In genomic region chr11:96970341-96970740, GRCm38 (mm10) we compare ENCODE assay signal across 12 mouse cellular contexts. TPM values are rescaled to one million over a fixed set of nuclear protein-coding genes. Genes with fewer than 3 reads are reported as not detected.
DNase-seq lines count a peak whose midpoint lies in the region; ATAC-seq lines count a peak whose summit lies in the region.
"Had no signal": no experiment of that assay in that cellular context is flagged by ENCODE, and none has a peak within 500 bp of the region (broad histone marks: within the 10 kb centered on the region; RNA-seq: fewer than 3 reads in every experiment).

No protein-coding gene starts in this region.

- H3K4me1 ChIP-seq in heart, embryonic 13.5 days, result peaks cover 80% of the 10 kb centered on the region
- H3K4me1 ChIP-seq in lung, embryonic 15.5 days, result peaks cover 57% of the 10 kb centered on the region
- H3K4me1 ChIP-seq in intestine, embryonic 15.5 days (replicated peaks), result peaks cover 30% of the 10 kb centered on the region
- H3K4me1 ChIP-seq in stomach, embryonic 15.5 days, result peaks cover 31% of the 10 kb centered on the region
- peaks cover 8% of the 10 kb centered on the region; the same call in 1 of the 2 replicates for H3K4me1 ChIP-seq in forebrain, embryonic 16.5 days (replicated peaks; ENCODE audit: control insufficient read depth, insufficient read depth, low read length)

- no peaks in the 10 kb centered on the region for H3K9me3 ChIP-seq in heart, embryonic 13.5 days
- H3K9me3 ChIP-seq in lung, embryonic 15.5 days, result no peaks in the 10 kb centered on the region
- no peaks in the 10 kb centered on the region for H3K9me3 ChIP-seq in intestine, embryonic 15.5 days
- no peaks in the 10 kb centered on the region for H3K9me3 ChIP-seq in stomach, embryonic 15.5 days
- H3K9me3 ChIP-seq in forebrain, embryonic 16.5 days (ENCODE audit: control insufficient read depth, low read length), result no peaks in the 10 kb centered on the region

- peak overlapping the region; percentile 55 for H3K9ac ChIP-seq in heart, embryonic 13.5 days
- no peak overlapping the region for H3K9ac ChIP-seq in lung, embryonic 15.5 days
- 0 out of 2 replicates have a peak overlapping the region, but pooled peaks have one; percentile 26 for H3K9ac ChIP-seq in intestine, embryonic 15.5 days
- H3K9ac ChIP-seq in stomach, embryonic 15.5 days, result no peak overlapping the region
- no peak overlapping the region for H3K9ac ChIP-seq in forebrain, embryonic 16.5 days (replicated peaks; ENCODE audit: low read depth, low read length)

- 0 out of 2 replicates have a peak, but pooled peaks cover 2% of the 10 kb centered on the region for H3K36me3 ChIP-seq in heart, embryonic 13.5 days
- H3K36me3 ChIP-seq in lung, embryonic 15.5 days, result no peaks in the 10 kb centered on the region
- no peaks in the 10 kb centered on the region for H3K36me3 ChIP-seq in intestine, embryonic 15.5 days
- no peaks in the 10 kb centered on the region for H3K36me3 ChIP-seq in stomach, embryonic 15.5 days
- H3K36me3 ChIP-seq in forebrain, embryonic 16.5 days (ENCODE audit: control insufficient read depth, insufficient read depth), result no peaks in the 10 kb centered on the region

- H3K4me3 ChIP-seq in heart, embryonic 13.5 days, result no peak overlapping the region
- H3K4me3 ChIP-seq in lung, embryonic 15.5 days, result no peak overlapping the region
- H3K4me3 ChIP-seq in intestine, embryonic 15.5 days (replicated peaks), result no peak overlapping the region
- H3K4me3 ChIP-seq in stomach, embryonic 15.5 days (replicated peaks), result no peak overlapping the region
- H3K4me3 ChIP-seq in forebrain, embryonic 16.5 days (replicated peaks; ENCODE audit: low read length), result no peak overlapping the region

- peak overlapping the region; percentile 99 for H3K27ac ChIP-seq in heart, embryonic 13.5 days (replicated peaks)
- H3K27ac ChIP-seq in lung, embryonic 15.5 days, result peak overlapping the region; percentile 91
- H3K27ac ChIP-seq in intestine, embryonic 15.5 days, result peak overlapping the region; percentile 81
- peak overlapping the region; percentile 87 for H3K27ac ChIP-seq in stomach, embryonic 15.5 days
- H3K27ac ChIP-seq in forebrain, embryonic 16.5 days (ENCODE audit: low read length), result no peak overlapping the region

- intact Hi-C loops in heart, postnatal 25 days (cut with DNase I), result no loop called here
- intact Hi-C loops in gastrocnemius, postnatal 36 days (cut with DNase I), result no loop called here

- WGBS in heart, embryonic 13.5 days, result 40% methylated on average over 3 of the region's 3 CpGs
- WGBS in lung, embryonic 15.5 days, result 33% methylated on average over 3 of the region's 3 CpGs
- 56% methylated on average over 3 of the region's 3 CpGs for WGBS in intestine, embryonic 15.5 days
- 46% methylated on average over 3 of the region's 3 CpGs for WGBS in stomach, embryonic 15.5 days
- 87% methylated on average over 3 of the region's 3 CpGs for WGBS in forebrain, embryonic 16.5 days

- ATAC-seq in heart, embryonic 13.5 days (ENCODE audit: extremely low read depth, insufficient number of reproducible peaks, low FRiP score, low TSS enrichment), result no peak
- ATAC-seq in lung, embryonic 15.5 days (ENCODE audit: borderline replicate concordance, extremely low read depth, low FRiP score, low TSS enrichment), result no peak
- no peak for ATAC-seq in intestine, embryonic 15.5 days
- no peak for ATAC-seq in stomach, embryonic 15.5 days (ENCODE audit: insufficient read depth, low FRiP score, low read depth)
- ATAC-seq in forebrain, embryonic 16.5 days, result no peak

- no peaks in the 10 kb centered on the region for H3K27me3 ChIP-seq in heart, embryonic 13.5 days (replicated peaks)
- no peaks in the 10 kb centered on the region for H3K27me3 ChIP-seq in lung, embryonic 15.5 days
- no peaks in the 10 kb centered on the region for H3K27me3 ChIP-seq in intestine, embryonic 15.5 days (replicated peaks)
- no peaks in the 10 kb centered on the region for H3K27me3 ChIP-seq in stomach, embryonic 15.5 days (replicated peaks)
- no peaks in the 10 kb centered on the region for H3K27me3 ChIP-seq in forebrain, embryonic 16.5 days (replicated peaks; ENCODE audit: control insufficient read depth, insufficient read depth, low read length)
- H3K27me3 ChIP-seq: CH12.LX had no signal

- DNase-seq in heart, postnatal 25 days (ENCODE audit: low spot score), result no peak
- no peak for DNase-seq in lung, adult 18-20 months
- DNase-seq in gastrocnemius, postnatal 36 days, result no peak
- DNase-seq: right cerebral cortex, postnatal 25 days; thymus, postnatal 36 days had no signal

- peak overlapping the region; percentile 59 for H3K4me2 ChIP-seq in heart, embryonic 13.5 days
- H3K4me2 ChIP-seq in lung, embryonic 15.5 days, result no peak overlapping the region; the same call in 1 of the 2 replicates
- no peak overlapping the region for H3K4me2 ChIP-seq in intestine, embryonic 15.5 days (replicated peaks)
- 0 out of 2 replicates have a peak overlapping the region, but pooled peaks have one; percentile 14 for H3K4me2 ChIP-seq in stomach, embryonic 15.5 days
- no peak overlapping the region for H3K4me2 ChIP-seq in forebrain, embryonic 16.5 days (ENCODE audit: low read length)

RNA-seq across cellular contexts. Expression of gene Sp2, which starts 12.4 kb away (rescaled TPM):
- 15.8 and 17.8 TPM in 2 replicates for polyA plus RNA-seq in heart, embryonic 13.5 days (2015; fragmentation: Nextera tagmentation; extraction: Ambion mirVana)
- 10 to 100 TPM in 1 of 2 experiments, 1 to 10 TPM in 1; 9.8 to 11.6 TPM for total RNA-seq in heart, postnatal 25 days (2021)
- 15.7 and 17.9 TPM in 2 replicates for polyA plus RNA-seq in lung, embryonic 15.5 days (2015; fragmentation: Nextera tagmentation; extraction: Ambion mirVana)
- 13.3 and 15.1 TPM in 2 replicates for polyA plus RNA-seq in intestine, embryonic 15.5 days (2015; fragmentation: Nextera tagmentation; extraction: Ambion mirVana)
- polyA plus RNA-seq in stomach, embryonic 15.5 days (2015; fragmentation: Nextera tagmentation; extraction: Ambion mirVana), result 12.7 and 13.5 TPM in 2 replicates
- total RNA-seq in gastrocnemius, postnatal 36 days (2021), result 10 to 100 TPM in 1 of 2 experiments, 1 to 10 TPM in 1; 8.6 to 12.5 TPM
- polyA plus RNA-seq in forebrain, embryonic 16.5 days (2015; fragmentation: Nextera tagmentation; extraction: Ambion mirVana), result 16.2 and 16.3 TPM in 2 replicates

RNA-seq across cellular contexts. Expression of gene Pnpo, which starts 26.6 kb away (rescaled TPM):
- 53.3 and 55.6 TPM in 2 replicates for polyA plus RNA-seq in heart, embryonic 13.5 days (2015; fragmentation: Nextera tagmentation; extraction: Ambion mirVana)
- total RNA-seq in heart, postnatal 25 days (2021), result 10 to 100 TPM; 11.3 to 12.9 TPM
- polyA plus RNA-seq in lung, embryonic 15.5 days (2015; fragmentation: Nextera tagmentation; extraction: Ambion mirVana), result 30.4 and 34.3 TPM in 2 replicates
- polyA plus RNA-seq in intestine, embryonic 15.5 days (2015; fragmentation: Nextera tagmentation; extraction: Ambion mirVana), result 81.9 and 92.8 TPM in 2 replicates
- polyA plus RNA-seq in stomach, embryonic 15.5 days (2015; fragmentation: Nextera tagmentation; extraction: Ambion mirVana), result 63.6 and 85.7 TPM in 2 replicates
- total RNA-seq in gastrocnemius, postnatal 36 days (2021), result 1 to 10 TPM; 6.6 to 7.5 TPM
- polyA plus RNA-seq in forebrain, embryonic 16.5 days (2015; fragmentation: Nextera tagmentation; extraction: Ambion mirVana), result 21.7 and 22.8 TPM in 2 replicates

RNA-seq across cellular contexts. Expression of gene Prr15l, which starts 42.4 kb away (rescaled TPM):
- 0.79 and 1.0 TPM in 2 replicates for polyA plus RNA-seq in heart, embryonic 13.5 days (2015; fragmentation: Nextera tagmentation; extraction: Ambion mirVana)
- 1 to 10 TPM; 1.7 to 2.3 TPM for total RNA-seq in heart, postnatal 25 days (2021)
- polyA plus RNA-seq in lung, embryonic 15.5 days (2015; fragmentation: Nextera tagmentation; extraction: Ambion mirVana), result 38.2 and 40.1 TPM in 2 replicates
- 84.7 and 86.9 TPM in 2 replicates for polyA plus RNA-seq in intestine, embryonic 15.5 days (2015; fragmentation: Nextera tagmentation; extraction: Ambion mirVana)
- 55.2 and 65.6 TPM in 2 replicates for polyA plus RNA-seq in stomach, embryonic 15.5 days (2015; fragmentation: Nextera tagmentation; extraction: Ambion mirVana)
- not detected for total RNA-seq in gastrocnemius, postnatal 36 days (2021)
- 0.19 and 0.27 TPM in 2 replicates for polyA plus RNA-seq in forebrain, embryonic 16.5 days (2015; fragmentation: Nextera tagmentation; extraction: Ambion mirVana)
- total RNA-seq: layer of hippocampus, postnatal 10 days had no signal

RNA-seq across cellular contexts. Expression of gene Sp6, which starts 42.9 kb away (rescaled TPM):
- 0.18 and 0.21 TPM in 2 replicates for polyA plus RNA-seq in heart, embryonic 13.5 days (2015; fragmentation: Nextera tagmentation; extraction: Ambion mirVana)
- total RNA-seq in heart, postnatal 25 days (2021), result under 1 TPM; 0.11 to 0.29 TPM
- polyA plus RNA-seq in lung, embryonic 15.5 days (2015; fragmentation: Nextera tagmentation; extraction: Ambion mirVana), result 0.72 and 0.98 TPM in 2 replicates
- 0.29 and 0.30 TPM in 2 replicates for polyA plus RNA-seq in intestine, embryonic 15.5 days (2015; fragmentation: Nextera tagmentation; extraction: Ambion mirVana)
- 1.4 and 3.7 TPM in 2 replicates for polyA plus RNA-seq in stomach, embryonic 15.5 days (2015; fragmentation: Nextera tagmentation; extraction: Ambion mirVana)
- total RNA-seq in gastrocnemius, postnatal 36 days (2021), result not detected
- polyA plus RNA-seq in forebrain, embryonic 16.5 days (2015; fragmentation: Nextera tagmentation; extraction: Ambion mirVana), result 0.29 and 0.68 TPM in 2 replicates

RNA-seq across cellular contexts. Expression of gene Cdk5rap3, which starts 54.0 kb away (rescaled TPM):
- polyA plus RNA-seq in heart, embryonic 13.5 days (2015; fragmentation: Nextera tagmentation; extraction: Ambion mirVana), result 50.4 and 52.4 TPM in 2 replicates
- total RNA-seq in heart, postnatal 25 days (2021), result 10 to 100 TPM; 21.6 to 23.2 TPM
- 65.8 and 67.2 TPM in 2 replicates for polyA plus RNA-seq in lung, embryonic 15.5 days (2015; fragmentation: Nextera tagmentation; extraction: Ambion mirVana)
- 64.2 and 66.7 TPM in 2 replicates for polyA plus RNA-seq in intestine, embryonic 15.5 days (2015; fragmentation: Nextera tagmentation; extraction: Ambion mirVana)
- polyA plus RNA-seq in stomach, embryonic 15.5 days (2015; fragmentation: Nextera tagmentation; extraction: Ambion mirVana), result 67.2 and 76.5 TPM in 2 replicates
- total RNA-seq in gastrocnemius, postnatal 36 days (2021), result 10 to 100 TPM; 21.0 to 25.3 TPM
- 103 and 106 TPM in 2 replicates for polyA plus RNA-seq in forebrain, embryonic 16.5 days (2015; fragmentation: Nextera tagmentation; extraction: Ambion mirVana)

Comparison
In these comparisons a context has a peak if more than half of its experiments do, and no peak if none do; other contexts are left out.
1. H3K4me2 ChIP-seq: peak in heart, embryonic 13.5 days (single experiment) and stomach, embryonic 15.5 days (single experiment); none in lung, embryonic 15.5 days (single experiment), intestine, embryonic 15.5 days (single experiment) and forebrain, embryonic 16.5 days (single experiment).
2. H3K9ac ChIP-seq: peak in heart, embryonic 13.5 days (single experiment) and intestine, embryonic 15.5 days (single experiment); none in lung, embryonic 15.5 days (single experiment), stomach, embryonic 15.5 days (single experiment) and forebrain, embryonic 16.5 days (single experiment).
3. RNA of gene Prr15l, which starts 42.4 kb away (polyA plus RNA-seq): 84.7 to 86.9 TPM in intestine, embryonic 15.5 days, 55.2 to 65.6 TPM in stomach, embryonic 15.5 days and 38.2 to 40.1 TPM in lung, embryonic 15.5 days; 0.79 to 1.0 TPM in heart, embryonic 13.5 days and 0.19 to 0.27 TPM in forebrain, embryonic 16.5 days; every median in the first group is over 10 times any median in the second.